Mouse (Mus musculus): ENCODE data around the gene Baiap2.

- TF ChIP-seq POLR2A (IDR thresholded peaks at IDR 0.05; ENCODE audit: extremely low read depth, insufficient read depth, low read length) (no peak), CTCF (IDR thresholded peaks at IDR 0.05; ENCODE audit: low read depth, low read length) (no peak)
Observed at GRCm38 (mm10) chr11:119915666-119916065, 26.9 kb upstream of the Baiap2 start.
